Mouse (Mus musculus): ENCODE results near the gene Asic5. TPM values are rescaled to one million over a fixed set of nuclear protein-coding genes. Genes with fewer than 3 reads are reported as not detected.

The Asic5 gene
- total RNA-seq, 1 experiment from 2014 or later = not detected

DNA sequence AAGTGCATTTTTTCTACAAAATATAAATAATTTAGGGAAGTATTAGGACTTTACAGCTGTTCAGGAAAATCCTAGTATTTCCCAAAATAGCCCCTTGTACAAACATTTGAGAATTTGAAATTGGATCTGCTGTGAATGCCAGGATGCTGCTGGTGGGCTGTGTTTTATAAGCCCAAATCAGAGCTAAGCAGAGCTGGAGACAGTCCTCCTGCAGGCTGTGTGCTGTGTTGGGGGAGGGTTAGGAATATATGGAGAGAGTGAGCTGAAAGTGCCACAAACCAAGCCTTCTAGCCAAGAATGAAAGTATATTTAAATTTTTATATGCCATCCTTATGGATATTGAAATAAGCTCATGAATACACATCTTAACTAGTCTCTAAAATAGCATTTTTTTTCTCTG lies 69.4 kb downstream of the Asic5 start:
- no peak for ATAC-seq (replicated peaks in 1 of 2; ENCODE audit: insufficient read depth in 1 of 2, low FRiP score in 2 of 2, low TSS enrichment in 1 of 2, low read depth in 1 of 2, poor library complexity in 2 of 2, severe bottlenecking in 2 of 2)

DNA sequence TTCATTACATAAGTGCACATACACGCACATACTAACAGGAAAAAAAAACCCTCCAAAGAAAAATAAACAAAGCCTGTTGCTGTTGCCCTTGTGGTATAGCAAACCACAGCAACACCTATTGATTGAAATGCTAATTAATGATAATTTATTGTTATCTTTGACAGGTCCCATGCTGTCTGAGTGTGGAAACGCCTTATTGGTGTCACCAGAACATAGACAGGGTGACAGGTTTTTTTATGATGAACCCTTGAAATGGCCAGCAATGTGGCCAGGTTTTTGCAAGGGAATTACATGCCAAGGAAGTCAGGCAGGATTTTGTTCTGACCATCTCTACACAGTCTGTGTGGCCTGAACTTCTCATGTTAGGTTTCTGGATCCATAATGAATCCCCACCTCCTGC lies 69.9 kb downstream of the Asic5 start:
- no peak for ATAC-seq (replicated peaks in 1 of 2; ENCODE audit: insufficient read depth in 1 of 2, low FRiP score in 2 of 2, low TSS enrichment in 1 of 2, low read depth in 1 of 2, poor library complexity in 2 of 2, severe bottlenecking in 2 of 2)

DNA sequence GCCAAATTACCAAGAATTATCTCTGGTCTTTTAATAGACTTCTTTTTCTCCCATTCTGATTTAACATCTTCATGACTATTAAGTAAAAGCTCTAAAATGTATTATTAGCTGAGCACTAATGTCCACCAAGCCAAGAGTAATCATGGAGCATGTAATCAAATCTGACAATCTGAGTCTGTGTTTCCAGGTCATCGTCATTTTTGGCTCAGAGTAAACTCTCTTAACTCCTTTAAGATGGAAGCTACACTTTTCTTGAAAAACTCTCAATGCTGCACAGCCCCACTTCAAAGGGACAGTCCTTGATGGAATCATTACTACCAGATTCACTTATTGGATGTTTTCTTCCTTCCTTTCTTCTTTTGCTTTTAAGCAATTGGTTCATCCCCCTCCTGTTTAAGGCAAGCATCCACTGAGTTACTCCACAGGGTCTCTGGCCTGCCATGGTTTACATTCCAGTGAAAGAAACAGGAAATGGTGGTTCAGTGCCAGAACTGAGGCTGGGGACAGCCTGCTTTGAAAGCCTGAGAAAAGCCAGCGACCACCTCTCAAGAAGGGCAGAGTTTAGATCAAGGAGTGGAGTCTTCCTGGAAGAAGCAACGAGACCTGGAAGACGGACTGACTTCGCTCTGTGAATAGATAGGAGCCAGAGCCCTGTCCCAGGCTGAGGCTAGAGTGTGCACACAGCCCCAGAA lies 72.3 kb downstream of the Asic5 start:
- no peak for ATAC-seq (replicated peaks in 1 of 2; ENCODE audit: insufficient read depth in 1 of 2, low FRiP score in 2 of 2, low TSS enrichment in 1 of 2, low read depth in 1 of 2, poor library complexity in 2 of 2, severe bottlenecking in 2 of 2)

DNA sequence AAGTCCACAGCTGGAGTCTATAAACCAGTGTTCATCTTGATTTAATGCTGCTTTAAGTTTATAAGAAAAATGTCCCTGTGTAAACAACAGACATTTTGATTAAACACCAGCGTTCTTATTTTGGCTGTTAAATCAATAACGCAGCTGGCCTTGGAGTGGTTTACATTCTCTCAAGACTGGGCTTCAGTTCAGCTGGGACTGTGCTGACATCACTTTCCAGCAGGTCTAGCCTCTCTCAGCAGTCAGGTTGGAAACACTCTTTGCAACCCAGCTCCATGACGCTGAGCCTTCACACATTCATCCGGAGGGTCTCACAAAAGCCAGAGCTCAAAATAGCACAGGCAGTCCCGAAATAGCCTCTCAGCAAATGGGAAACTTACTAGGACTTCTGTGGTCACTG lies 75.1 kb downstream of the Asic5 start:
- ATAC-seq (replicated peaks in 1 of 2; ENCODE audit: insufficient read depth in 1 of 2, low FRiP score in 2 of 2, low TSS enrichment in 1 of 2, low read depth in 1 of 2, poor library complexity in 2 of 2, severe bottlenecking in 2 of 2) = no peak

DNA sequence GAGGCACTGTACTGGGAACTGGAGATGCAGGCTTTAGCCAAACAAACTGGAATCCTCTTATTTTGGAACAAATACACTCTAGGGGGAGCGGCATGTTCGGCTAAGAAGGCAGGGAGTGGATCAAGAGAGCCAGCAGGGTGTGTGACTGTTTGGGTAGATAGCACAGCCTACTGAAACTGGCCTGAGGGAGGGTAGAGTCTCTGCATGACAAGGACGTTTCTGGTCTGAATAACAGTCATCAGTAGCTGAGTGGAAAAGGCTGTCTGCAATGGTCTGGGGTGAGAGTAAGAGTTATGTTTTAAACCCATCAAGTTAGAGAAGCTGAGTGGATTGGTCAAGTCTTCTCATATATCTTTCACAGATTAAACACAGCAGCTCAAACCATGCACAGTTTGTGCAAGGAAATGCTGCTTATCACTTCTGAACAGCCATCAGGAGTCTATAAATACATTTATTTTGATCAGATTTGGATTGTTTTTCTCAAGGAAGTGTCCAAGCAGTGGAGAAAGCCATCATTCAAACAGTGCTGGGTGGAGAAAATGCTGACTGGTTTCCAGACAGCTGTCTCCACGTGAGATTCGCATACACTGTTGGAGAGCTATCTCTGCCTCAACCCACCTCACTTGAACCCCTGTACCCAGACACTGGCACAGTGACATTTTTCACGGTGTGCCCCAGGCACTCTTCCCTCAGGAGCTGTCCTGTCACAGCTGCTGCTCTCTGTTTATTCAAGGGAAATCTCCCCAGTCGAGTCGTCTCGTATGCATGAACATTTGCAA lies 79.5 kb downstream of the Asic5 start:
- ATAC-seq (replicated peaks in 1 of 2; ENCODE audit: insufficient read depth in 1 of 2, low FRiP score in 2 of 2, low TSS enrichment in 1 of 2, low read depth in 1 of 2, poor library complexity in 2 of 2, severe bottlenecking in 2 of 2) = peak; percentile 42 to 56; a peak in 3 of 4 replicates

DNA sequence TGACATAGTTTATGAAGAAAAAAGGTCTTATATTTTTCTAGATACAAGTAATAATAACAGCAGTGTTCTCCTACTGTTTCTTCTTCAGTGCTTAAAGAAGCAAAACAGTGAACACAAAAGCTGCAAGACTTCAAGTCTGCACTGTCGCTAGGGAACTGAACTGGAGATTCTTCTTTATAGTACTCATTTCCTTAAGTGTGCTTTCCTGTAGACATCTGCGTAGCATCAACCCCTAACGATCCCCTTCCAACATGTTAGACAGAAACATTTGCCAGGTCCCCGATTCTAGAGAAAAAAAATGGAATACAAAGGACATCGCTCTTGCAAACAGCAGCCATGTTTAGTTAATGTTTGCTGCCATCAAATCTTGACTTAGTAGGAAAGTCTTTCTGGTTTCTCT lies 85.7 kb downstream of the Asic5 start:
- ATAC-seq (replicated peaks in 1 of 2; ENCODE audit: insufficient read depth in 1 of 2, low FRiP score in 2 of 2, low TSS enrichment in 1 of 2, low read depth in 1 of 2, poor library complexity in 2 of 2, severe bottlenecking in 2 of 2) = no peak

Other genes starting within 250 kb of the Asic5 start
- 24.4 and 24.5 TPM in 2 replicates for gene Ctso, start 49.7 kb upstream of the Asic5 start, total RNA-seq (2017)
- not detected in 2 replicates for gene Tdo2, start 6.1 kb upstream of the Asic5 start, total RNA-seq (2017)
- gene Gucy1b1, start 92.4 kb downstream of the Asic5 start, total RNA-seq (2017) = 1.1 and 1.4 TPM in 2 replicates
- 13.3 and 18.3 TPM in 2 replicates for gene Gucy1a1, start 163.5 kb downstream of the Asic5 start, total RNA-seq (2017)